Mouse (Mus musculus) ES-E14 (cell line): ENCODE results near the gene Ankrd1. TPM values are rescaled to one million over a fixed set of nuclear protein-coding genes. Genes with fewer than 3 reads are reported as not detected.

ENCODE experiments used
- DNase-seq: peaks from one replicate; pipeline ENCODE4 v3.0.0-alpha.2; 2013; ENCODE audit warnings: low read depth, low spot score
- H3K27ac ChIP-seq: 2 replicates; pipeline ENCODE4 v1.5.1; 2012; ENCODE audit warnings: low read depth, mild to moderate bottlenecking, low read length, moderate library complexity, mixed read lengths; ENCODE audit not compliant: poor library complexity, insufficient read depth, severe bottlenecking
- H3K36me3 ChIP-seq: 2 replicates; pipeline ENCODE4 v1.6.1; 2012; ENCODE audit warnings: mild to moderate bottlenecking, low read length, moderate library complexity, mixed read lengths; ENCODE audit not compliant: control insufficient read depth, poor library complexity, insufficient read depth, severe bottlenecking
- H3K4me1 ChIP-seq, 2 experiments: fragments of 150-350 bp in 1 of 2; sonication (generic) in 1 of 2; 2 replicates each; pipeline ENCODE4 v1.6.1; 2012; ENCODE audit warnings: low read length in 2 of 2, mild to moderate bottlenecking in 1 of 2, mixed read lengths in 1 of 2; ENCODE audit not compliant: control insufficient read depth in 2 of 2, insufficient read depth in 2 of 2, poor library complexity in 1 of 2
- H3K4me3 ChIP-seq, 2 experiments: fragments of 150-350 bp in 1 of 2; sonication (generic) in 1 of 2; 2 replicates each; pipeline ENCODE4 v1.5.1; 2012; ENCODE audit warnings: low read length in 2 of 2, low read depth in 1 of 2, mild to moderate bottlenecking in 1 of 2, mixed read lengths in 1 of 2; ENCODE audit not compliant: insufficient read depth in 1 of 2, poor library complexity in 1 of 2, severe bottlenecking in 1 of 2
- H3K9ac ChIP-seq: 2 replicates; pipeline ENCODE4 v1.6.1; 2012; ENCODE audit warnings: low read depth, mild to moderate bottlenecking, low read length, mixed read lengths; ENCODE audit not compliant: poor library complexity, insufficient read depth, severe bottlenecking
- H3K9me3 ChIP-seq: fragments of 150-350 bp; sonication (generic); 2 replicates; pipeline ENCODE4 v1.6.1; 2012; ENCODE audit warnings: low read depth, mild to moderate bottlenecking, low read length; ENCODE audit not compliant: control insufficient read depth, insufficient read depth
- CHD2 ChIP-seq: IDR thresholded peaks from 2 replicates; pipeline ENCODE4 v1.6.1; 2014; ENCODE audit warnings: mild to moderate bottlenecking, low read depth, low read length, inconsistent platforms
- HCFC1 ChIP-seq: IDR thresholded peaks from 2 replicates; pipeline ENCODE4 v1.6.1; 2012; ENCODE audit warnings: low read length, inconsistent platforms, borderline replicate concordance; ENCODE audit not compliant: insufficient read depth
- MAFK ChIP-seq: IDR thresholded peaks from 2 replicates; pipeline ENCODE4 v1.6.1; 2014; ENCODE audit warnings: mild to moderate bottlenecking, low read depth, low read length, inconsistent platforms; ENCODE audit not compliant: insufficient read depth
- ZC3H11A ChIP-seq: IDR thresholded peaks from 2 replicates; pipeline ENCODE4 v1.6.1; 2012; ENCODE audit warnings: low read depth, mild to moderate bottlenecking, inconsistent platforms, low read length, borderline replicate concordance
- ZNF384 ChIP-seq: IDR thresholded peaks from 2 replicates; pipeline ENCODE4 v1.6.1; 2012; ENCODE audit warnings: low read depth, low read length, inconsistent platforms
- in situ Hi-C, 2 experiments: fragments of 600-800 bp; cut with MboI; formaldehyde crosslinking; loops; one replicate each; pipeline ENCODE4 v1.15.1; 2025; ENCODE audit warnings: low sequenced_read_pairs in 2 of 2, inconsistent platforms in 1 of 2; ENCODE audit not compliant: unreplicated experiment in 2 of 2
- total RNA-seq: library from RNA; depleted of rRNA; stranded (reverse); fragments of 300-350 nt; gene quantifications from 2 replicates; pipeline ENCODE4 v1.2.3, GENCODE M21; 2012

The Ankrd1 gene
- total RNA-seq, 1 experiment = 5.9 TPM

DNA sequence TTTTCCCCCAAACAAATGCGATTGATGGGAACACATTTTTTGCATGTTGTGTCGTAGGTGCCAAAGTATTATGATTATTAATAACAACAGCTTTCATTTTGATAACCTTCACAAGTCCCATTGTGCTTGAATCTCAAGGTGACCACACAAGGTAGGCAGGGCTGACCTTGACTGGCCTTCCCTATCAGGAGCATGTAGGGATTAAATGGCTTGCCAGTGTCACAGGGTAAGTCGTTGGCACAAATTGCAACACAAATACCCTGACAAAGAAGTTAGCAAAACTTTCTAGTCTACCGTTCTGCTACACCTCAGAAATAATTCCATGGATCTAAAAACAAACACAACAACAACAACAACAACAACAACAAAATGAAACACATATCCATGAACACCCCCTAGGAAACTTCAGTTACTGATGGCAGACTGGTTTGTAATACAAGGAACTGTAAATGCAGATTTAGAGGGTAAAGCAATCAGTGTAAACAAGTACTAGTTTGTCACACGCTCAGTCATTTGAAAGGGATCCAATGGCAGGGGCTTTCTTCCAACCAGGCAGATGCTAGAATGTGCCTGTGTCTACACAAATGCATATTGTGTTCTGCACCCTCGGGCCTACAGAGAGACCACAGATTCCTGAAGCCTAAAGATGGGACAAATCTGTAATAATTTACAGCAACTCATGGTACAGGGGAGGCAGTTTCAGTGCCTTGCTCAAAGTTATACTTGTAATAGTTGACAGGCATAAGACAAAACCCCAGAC is 46.7 kb upstream of the Ankrd1 start:
- Histone ChIP-seq H3K4me3 (no peak overlapping the region), H3K4me1 (no peaks in the 10 kb centered on the region), H3K9ac (no peak overlapping the region), H3K27ac (no peak overlapping the region), H3K9me3 (no peaks in the 10 kb centered on the region), H3K36me3 (no peaks in the 10 kb centered on the region)
- in situ Hi-C loops = no loop called here
- DNase-seq = no peak
- TF ChIP-seq ZNF384 = no peak
- TF ChIP-seq HCFC1 = no peak
- no peak for TF ChIP-seq CHD2
- no peak for TF ChIP-seq ZC3H11A
- no peak for TF ChIP-seq MAFK

GRCm38 (mm10) chr19:36165351-36165750 is 45.5 kb upstream of the Ankrd1 start:
- in situ Hi-C loops = no loop called here
- TF ChIP-seq ZC3H11A (no peak), ZNF384 (no peak), MAFK (no peak), CHD2 (no peak), HCFC1 (no peak)
- H3K27ac ChIP-seq = no peak overlapping the region
- DNase-seq = no peak
- no peaks in the 10 kb centered on the region for H3K9me3 ChIP-seq
- H3K36me3 ChIP-seq = no peaks in the 10 kb centered on the region
- H3K4me1 ChIP-seq = no peaks in the 10 kb centered on the region
- H3K9ac ChIP-seq = no peak overlapping the region
- H3K4me3 ChIP-seq = no peak overlapping the region

DNA sequence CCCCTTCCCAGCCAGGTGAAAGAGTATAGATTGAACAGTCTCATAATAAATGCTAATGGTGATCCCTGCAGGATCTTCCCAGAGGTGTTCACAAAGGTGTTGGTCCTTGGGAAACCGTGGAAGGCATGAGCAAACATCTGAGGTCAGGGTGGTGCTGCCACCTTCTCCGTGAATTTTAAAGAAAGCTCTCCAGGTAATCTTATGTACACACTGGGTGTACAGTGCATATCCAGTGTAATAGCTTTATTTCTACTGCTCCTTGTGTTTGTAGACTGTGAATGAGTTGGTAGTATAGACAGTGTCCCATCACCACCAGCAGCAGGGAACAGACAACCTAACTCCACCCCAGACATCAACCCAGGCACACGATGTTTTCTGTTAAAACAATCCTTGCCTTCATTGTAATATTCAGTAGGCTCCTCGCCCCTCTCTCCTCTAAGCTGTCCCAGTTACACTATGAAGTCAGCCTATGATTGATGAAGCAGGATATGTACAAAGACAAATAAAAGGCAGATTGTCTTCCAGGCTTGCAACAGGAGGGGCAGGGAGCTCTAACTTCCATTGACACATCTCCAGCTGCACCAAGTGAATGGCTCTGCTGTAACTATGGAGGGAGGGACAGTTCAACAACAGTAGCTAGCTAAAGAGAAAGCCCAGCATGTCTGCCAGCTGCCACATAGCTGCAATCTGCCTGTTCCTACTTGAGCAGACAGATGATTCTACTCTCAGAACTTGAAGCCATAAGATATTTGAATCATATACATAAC is 30.5 kb upstream of the Ankrd1 start:
- in situ Hi-C loops = no loop called here
- H3K9me3 ChIP-seq = peaks cover under 1% of the 10 kb centered on the region; the same call in 1 of the 2 replicates
- no peak overlapping the region for H3K27ac ChIP-seq
- H3K4me1 ChIP-seq = no peaks in the 10 kb centered on the region
- TF ChIP-seq HCFC1 (no peak), MAFK (no peak), ZC3H11A (no peak), CHD2 (no peak), ZNF384 (no peak)
- no peak overlapping the region for H3K9ac ChIP-seq
- no peaks in the 10 kb centered on the region for H3K36me3 ChIP-seq
- DNase-seq = no peak
- H3K4me3 ChIP-seq = no peak overlapping the region

DNA sequence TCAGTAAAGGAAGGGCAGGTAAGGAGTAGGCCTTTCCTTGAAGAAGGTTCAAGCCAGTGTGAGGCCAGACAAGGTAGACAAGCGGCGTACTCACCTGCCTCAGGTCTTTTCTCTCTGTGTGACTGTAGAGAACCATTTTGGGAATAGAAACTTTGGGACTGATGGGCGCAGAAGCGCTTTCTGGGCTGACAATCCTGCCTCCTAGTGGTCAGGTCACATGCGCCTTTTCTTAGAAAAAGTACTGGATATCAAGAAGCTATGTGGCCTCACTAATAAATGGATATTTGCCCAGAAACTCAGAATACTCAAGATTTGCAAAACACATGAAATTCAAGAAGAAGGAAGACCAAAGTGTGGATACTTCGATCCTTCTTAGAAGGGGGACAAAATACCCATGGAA is 28.7 kb upstream of the Ankrd1 start:
- H3K4me3 ChIP-seq = no peak overlapping the region
- no peaks in the 10 kb centered on the region for H3K36me3 ChIP-seq
- in situ Hi-C loops = no loop called here
- H3K27ac ChIP-seq = no peak overlapping the region
- DNase-seq = no peak
- H3K4me1 ChIP-seq = no peaks in the 10 kb centered on the region
- H3K9me3 ChIP-seq = no peaks in the 10 kb centered on the region
- H3K9ac ChIP-seq = no peak overlapping the region
- TF ChIP-seq ZC3H11A (peak; percentile 45; the same call in 1 of the 2 replicates), ZNF384 (no peak), MAFK (no peak), CHD2 (no peak), HCFC1 (no peak)
